Mouse (Mus musculus): ENCODE measurements around the gene Retreg3.
"Not testable (repeated sequence)": the region's sequence is repeated elsewhere in the genome, so short reads cannot be mapped to it uniquely, and the experiment has no call there.

The Retreg3 gene

DNA sequence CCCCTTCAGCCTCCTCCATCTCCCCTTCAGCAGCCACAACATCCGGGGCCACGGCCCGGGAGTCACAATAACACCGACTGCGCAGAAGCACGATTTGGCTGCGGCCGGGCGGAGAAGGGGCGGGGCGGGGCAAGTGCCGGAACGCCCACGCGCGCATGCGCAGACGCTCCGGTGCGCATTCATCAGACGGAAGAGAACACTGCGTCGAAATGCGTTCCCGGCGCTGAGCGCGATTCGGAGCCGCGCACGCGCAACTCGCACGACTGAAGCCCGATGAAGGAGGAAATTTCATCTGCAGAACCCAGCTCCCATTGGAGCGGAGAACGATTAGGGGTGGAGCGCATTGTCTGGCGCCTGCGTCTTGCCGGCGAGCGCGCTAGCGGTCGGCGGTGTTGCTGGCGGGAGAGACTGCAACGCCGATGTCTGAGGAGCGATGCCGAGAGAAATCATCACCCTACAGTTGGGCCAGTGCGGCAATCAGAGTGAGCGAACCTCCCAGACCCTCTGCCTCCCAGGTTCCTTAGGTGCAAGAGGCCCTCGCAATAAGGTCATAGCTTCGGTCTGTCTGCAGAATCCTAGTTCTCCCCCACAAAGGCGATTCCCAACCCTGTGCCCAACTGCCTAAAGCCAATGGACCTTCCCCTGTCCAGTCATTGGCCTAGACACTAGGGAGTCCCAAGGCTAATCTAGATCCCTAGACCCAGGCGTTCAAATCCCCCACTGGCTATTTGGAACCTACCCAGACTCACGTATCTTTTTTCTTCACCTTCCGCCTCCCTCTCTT, at the start of gene Retreg3, which contains the start of gene Tubg1:
TSS of gene Retreg3 (minus strand) at position 133 of the 784 bp plus-strand sequence.
TSS of gene Tubg1 (plus strand) at position 178 of the 784 bp plus-strand sequence.
- peak; percentile 98 for DNase-seq

DNA sequence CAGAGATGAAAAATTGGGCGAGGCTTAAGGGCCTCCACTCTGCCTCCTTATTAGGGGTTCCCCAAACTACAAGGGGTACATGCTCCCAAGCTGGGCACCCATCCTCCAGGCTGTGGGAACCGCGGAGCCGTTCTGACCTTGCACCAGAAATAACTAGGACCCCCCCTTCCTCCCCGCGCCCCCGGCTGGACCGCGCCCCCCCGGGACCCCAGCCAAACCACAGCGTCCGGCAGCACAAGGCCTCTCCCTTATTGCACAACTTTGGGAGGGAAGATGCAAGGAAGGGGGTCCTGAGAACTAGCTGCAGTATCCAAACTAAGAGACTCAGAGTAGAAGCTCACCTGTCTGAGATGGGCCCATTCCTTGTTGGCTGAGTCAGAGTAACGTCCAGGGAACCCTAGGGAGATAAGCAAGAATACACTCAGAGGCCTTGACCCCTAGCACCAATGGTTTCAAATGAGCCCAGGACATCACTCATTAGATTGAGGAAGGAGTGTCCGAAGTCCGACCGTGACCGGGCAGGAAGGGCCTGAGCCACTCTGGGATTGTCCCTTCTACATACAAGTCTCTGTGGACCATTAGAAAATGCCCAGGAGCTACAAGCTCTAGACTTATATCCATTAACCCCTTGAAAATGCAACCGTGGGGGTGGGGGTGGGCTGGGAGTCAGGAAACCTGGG, 48.7 kb upstream of the Retreg3 start:
- DNase-seq: no peak

DNA sequence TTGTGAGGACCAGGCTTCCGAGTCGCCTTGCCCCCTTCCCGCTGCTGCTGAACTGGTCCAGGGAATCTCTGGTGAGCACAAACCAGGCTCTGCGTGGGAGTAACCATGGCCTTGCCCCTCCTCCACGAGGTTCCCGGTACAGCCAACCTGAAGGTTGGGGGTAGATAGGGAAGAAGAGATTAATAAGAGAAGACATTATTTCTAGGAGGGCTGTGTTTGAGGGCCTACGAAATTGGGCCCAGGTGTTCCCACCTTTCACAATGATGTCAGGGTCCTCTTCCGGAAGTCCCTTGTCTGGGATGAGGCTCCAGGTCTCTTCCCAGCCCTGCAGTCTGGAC, 48.2 kb upstream of the Retreg3 start:
- no peak for DNase-seq

DNA sequence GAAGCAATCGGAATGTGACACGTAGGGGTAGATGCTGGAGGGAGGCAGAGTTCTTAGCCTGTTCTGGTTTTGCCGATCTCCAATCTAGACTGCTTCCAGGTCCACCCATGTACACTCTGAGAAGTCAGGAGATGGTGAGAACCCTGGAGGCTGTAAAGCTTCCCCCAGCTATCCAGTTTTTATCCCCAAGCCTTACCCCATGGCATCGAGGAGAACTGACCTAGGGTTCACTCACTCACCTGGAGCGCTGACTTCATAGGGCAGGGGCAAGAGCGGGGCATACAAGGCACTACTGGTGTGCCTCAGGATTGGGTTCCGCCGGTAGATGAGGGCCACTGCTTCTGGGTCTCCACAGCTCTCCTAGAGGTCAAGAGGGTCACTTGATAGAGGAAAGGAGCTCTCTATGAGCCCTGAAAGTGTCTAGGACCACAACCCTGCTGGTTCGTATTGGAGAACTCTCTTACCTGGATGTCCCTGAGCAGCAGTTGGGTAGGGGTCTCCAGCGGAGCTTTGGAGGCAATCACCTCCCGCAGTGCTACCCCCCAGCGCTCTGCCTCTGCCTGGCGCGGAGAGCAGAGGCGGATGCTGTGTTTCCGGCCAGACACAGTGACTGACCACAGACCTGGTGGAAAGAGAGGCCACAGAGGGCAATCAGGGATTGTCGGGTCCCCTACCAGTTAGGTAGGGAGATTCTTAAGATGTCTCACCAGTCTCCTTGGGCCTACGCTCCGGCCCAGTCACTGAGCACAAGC, 47.7 kb upstream of the Retreg3 start:
- DNase-seq: no peak

DNA sequence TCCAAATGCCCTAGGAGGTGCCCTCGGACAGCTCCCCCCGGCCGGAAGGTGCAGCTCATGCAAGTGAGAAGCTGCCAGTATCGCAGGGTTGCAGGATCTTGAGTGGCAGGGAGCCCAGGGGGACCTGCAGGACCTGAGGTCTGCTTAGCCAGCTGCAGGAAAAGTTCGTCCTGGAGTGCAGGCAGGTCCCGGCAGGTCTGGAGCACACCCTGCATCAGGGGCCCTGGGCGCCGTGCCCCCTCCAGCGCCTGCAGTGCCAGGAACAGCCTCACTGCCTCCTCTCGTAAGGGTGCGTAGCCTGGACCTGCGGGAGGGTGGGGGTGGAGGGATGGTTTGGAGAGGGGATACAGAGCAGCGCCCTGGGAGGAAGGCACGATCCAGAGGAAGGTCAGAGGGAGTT, 46.7 kb upstream of the Retreg3 start:
- no peak for DNase-seq

DNA sequence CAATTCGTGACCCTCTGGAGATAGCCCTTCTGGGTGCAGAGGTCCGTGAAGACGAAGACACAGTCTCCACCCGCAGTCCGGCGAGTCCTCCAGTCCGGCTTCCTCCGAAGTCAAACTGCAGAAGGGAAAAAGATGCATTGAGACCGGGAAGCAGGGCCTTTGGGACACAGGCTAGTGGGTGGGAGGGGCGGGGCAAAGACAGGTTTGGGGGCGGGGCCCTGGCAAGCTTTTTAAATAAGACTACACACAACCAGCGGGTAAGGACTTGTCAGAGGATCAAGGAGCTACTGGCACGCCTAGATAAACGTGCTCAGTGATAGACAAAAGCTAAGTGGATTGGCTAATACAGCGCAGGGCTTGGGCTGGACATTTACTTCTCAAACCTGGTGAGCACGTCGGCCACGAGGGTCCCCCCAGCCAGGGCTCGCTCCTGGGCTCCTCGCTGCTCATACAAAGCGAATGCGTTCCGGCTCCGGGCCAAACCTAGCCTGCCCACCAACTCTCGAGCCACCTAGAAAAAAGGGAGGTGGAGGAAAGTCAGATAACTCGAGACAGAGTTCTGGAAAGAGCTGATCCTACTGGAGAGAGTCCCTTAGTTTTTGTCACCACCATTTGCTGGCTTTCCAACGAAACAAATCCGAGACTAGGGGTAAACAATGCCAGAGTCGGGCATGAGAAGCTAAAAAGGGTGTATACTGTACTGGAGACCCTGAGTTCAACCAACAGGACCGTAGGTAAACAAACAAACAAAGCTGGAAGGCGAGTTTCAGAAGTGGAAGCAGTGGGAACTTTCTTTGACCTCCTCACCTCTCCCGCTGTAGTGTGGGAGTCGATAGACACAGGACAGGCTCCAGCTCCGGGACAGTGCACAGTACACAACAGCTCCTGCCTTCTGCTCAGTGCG, 45.2 kb upstream of the Retreg3 start:
- no peak for DNase-seq

DNA sequence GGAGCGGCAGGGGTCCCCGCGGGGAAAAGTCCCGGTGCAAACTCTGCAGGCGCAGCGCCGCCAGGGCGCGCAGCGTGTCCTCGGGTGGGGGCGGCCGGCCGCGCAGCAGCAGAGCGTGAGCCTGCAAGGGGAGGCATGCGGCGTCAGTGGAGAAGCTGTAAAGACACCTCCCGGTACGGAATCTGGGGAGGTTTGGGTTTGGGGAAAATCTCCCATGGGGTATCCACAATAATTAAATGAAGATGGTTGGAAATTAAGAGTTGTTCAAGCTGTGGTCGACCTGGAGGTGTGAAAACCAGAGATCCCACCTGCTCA, 44.6 kb upstream of the Retreg3 start:
- no peak for DNase-seq

DNA sequence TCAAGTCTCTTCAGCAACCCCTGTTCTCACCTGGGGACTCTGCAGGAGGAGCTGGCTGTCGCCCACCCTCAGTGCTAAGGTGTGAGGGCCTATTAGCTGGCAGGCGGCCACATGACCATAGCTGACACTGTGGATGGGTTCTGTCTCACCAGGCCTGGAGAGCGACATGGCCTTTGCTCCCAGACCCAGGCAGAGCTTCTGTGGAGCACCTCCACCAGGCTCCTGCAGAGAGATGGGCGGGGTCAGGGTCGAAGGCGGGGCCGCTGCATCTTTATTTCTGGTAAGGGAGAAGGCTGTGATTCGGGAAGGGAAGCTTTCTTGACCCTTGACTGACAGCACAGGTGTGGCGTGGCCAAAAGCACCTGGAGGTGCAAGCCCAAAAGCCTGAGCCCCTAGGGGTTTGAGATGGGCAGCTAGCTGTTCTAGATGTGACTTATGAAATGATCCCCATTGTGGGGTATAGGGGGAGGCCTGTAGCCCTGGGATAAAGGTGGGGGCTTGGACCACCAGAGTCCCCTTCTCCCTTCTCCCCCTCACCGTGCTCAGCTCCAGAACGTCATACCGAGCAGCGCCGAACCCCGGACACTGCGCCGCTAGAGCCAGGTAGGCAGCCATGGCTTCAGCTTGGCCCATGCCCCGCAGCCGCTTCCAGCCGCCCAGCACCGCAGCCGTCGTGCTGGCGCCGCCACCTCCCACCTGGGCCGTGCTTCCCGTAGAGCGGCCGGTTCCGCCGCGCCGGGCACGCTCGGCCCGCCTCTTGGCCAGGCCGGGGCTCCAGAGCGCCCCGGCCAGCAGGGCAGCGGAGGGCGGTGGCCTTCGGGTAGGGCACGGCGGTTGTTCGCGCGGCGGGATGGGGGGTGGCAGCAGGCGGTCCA, 44.0 kb upstream of the Retreg3 start:
- peak; percentile 63 for DNase-seq

DNA sequence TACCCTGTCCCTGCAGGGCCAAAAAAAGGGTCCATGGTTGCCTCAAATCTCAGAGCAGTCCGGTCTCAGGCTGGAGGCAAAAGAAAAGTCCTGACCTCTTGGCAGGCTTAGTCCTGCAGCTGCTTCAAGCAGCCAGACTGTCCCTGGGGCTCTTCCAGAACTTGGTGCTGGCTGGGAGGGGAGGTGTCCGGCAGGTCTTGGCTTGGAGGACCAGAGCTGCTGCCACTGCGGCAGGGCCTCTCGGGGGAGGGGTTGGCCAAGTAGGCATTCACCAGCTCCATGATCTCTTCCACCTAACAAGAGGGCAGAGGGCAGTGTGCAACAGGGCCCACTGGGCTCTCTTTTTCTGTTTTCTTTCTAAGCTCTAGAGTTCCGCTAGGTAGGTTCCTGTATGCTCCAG, 43.1 kb upstream of the Retreg3 start:
- DNase-seq: peak; percentile 78

DNA sequence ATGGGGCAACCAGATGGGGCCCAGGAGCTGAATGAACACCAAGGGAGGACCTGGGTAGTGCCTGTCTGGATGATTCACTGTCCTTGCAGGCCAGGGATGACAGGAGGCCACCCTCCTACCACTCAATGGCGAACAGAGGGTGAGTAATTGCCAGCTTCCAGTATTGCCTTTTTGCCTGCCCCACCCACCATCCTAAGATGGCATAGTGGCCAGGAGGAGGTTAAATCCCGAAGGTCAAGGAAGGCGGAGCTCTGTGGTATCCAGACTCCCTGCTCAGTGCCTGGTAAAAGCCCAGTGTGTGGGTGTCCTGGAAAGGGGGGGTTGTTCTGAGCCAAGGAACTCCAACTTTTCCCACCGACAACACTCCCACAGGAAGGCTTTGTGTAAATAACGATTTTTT, 42.6 kb upstream of the Retreg3 start:
- DNase-seq: no peak

DNA sequence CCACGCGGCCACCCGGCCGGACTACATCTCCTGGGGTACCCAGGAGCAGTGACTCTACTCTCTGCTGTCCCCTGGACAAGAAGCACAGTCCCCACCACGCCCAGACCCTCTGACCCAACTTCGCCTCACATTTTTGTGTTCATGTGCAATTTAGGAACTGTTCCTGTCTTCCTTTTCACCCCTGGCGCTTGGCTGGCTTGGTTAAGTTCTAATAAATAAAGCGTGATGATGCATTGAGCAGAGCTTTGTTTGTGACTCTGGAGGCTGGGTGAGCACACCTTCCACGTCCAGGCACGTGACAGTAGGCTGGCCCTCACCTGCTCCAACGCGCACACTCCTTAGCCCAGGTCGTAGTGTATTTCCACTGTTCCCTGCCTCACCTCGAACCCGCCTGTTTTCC, 41.9 kb upstream of the Retreg3 start:
- DNase-seq: no peak

DNA sequence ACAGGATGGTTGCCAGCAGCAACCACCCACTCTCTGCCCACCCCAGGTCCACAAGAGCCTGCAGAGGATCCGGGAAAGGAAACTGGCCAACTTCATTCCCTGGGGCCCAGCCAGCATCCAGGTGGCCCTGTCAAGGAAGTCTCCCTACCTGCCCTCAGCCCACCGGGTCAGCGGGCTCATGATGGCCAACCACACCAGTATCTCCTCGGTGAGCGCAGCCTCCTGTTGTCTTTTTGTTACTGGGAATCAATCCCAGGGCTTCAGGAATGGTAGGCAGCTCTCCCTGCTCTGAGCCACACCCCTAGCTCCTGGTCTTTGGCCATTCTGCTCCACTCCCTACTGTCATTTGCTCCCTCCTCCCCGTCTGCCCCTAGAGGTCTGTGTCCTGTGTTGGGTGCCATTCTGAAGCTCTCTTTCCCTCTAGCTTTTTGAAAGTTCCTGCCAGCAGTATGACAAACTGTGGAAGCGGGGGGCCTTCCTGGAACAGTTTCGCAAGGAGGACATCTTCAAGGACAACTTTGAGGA, 41.4 kb upstream of the Retreg3 start:
- not testable (repeated sequence) for DNase-seq

DNA sequence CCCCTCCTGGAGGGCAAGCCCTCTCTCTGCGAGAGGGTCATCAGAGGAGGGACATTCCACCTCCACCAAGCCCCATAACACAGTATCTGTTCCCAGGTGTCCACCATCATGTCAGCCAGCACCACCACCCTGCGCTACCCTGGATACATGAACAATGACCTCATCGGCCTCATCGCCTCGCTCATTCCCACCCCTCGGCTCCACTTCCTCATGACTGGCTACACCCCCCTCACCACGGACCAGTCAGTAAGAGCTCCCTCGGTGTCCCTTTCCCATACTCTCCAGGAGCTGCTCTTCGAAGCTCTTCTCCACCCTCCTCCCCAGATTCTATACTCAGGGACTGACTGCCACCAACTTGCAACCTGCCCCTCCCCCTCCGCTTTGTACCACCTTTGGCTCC, 40.5 kb upstream of the Retreg3 start:
- not testable (repeated sequence) for DNase-seq

DNA sequence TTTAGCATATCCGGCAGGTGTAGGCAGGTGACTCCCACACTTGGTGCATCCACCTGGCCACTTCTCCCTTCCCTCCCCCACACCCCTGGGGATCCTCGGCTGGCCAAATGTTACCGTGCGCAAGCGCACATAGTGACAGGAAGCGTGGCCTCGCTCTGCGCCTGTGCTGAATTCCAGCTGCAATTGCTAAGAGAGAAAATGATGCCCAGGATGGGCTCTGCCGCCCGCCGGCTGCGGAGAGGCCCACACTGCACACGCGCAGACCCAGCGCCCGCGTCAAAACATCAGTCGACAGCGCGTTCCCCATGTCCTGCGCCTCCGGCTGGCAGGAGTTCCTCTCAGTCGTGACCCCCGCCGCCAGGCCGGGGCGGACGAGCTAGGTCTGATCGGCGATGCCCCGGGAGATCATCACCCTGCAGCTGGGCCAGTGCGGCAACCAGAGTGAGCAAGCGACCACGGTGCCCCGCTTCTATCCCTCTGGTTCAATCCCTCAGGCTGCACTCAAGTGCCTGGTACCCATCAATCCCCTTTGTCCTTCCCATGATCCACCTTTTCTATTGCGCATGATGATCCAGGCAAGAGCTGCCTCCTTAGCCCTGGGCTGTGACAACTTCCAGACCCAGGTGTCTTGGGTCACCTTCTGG, 36.2 kb upstream of the Retreg3 start, which contains the start of gene Tubg2:
TSS of gene Tubg2 (plus strand) at position 180 of the 644 bp plus-strand sequence.
- DNase-seq: no peak

DNA sequence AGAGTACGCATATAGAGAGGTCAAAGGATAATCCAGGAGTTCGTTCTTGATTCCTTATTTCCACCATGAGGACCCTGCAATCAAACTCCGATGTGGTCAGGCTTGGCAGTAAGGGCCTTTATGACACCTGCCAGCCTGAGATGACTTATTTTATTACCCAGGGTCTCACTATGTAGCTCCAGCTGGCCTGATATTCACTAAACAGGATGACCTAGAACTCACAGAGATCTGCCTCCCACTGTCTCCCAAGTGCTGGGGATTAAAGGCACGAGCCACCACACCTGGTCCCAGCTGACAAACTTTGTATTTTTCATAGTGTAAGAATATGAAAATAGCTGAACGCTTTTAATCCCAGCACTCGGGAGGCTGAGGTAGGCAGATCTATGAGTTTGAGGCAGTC, 35.5 kb upstream of the Retreg3 start:
- DNase-seq: no peak

DNA sequence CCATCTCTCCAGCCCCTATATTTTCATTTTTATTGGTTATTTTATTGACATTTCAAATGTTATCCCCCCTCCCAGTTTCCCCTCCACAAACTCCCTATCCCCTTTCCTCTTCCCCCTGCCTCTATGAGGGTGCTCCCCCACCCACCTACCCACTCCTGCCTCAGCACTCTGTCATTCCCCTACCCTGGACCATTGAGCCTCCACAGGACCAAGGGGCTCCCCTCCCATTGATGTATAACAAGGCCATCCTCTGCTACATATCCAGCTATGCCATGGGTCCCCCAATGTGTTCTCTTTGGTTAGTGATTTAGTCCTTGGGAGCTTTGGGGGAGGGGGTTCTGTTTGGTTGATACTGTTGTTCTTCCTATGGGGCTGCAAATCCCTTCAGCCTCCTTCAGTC, 35.0 kb upstream of the Retreg3 start:
- DNase-seq: no peak

DNA sequence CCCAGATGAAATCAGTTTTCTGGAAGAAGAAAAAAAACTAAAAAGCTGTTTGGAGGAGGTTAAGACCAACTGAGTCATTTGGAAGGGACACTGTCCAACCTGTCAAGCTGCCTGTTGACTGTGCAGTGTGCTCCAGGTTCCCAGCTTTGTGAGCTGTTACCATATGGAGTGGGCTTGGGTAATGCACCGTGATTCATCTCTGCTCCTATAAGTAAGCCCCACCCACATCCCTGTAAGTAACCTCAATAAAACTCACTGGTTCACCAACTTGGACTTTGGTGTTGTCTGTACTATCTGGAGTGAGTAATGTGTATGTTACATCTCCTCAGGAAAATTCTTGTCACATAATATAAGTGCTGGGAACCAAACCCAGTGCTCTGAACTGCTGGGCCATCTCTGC, 33.1 kb upstream of the Retreg3 start:
- no peak for DNase-seq

DNA sequence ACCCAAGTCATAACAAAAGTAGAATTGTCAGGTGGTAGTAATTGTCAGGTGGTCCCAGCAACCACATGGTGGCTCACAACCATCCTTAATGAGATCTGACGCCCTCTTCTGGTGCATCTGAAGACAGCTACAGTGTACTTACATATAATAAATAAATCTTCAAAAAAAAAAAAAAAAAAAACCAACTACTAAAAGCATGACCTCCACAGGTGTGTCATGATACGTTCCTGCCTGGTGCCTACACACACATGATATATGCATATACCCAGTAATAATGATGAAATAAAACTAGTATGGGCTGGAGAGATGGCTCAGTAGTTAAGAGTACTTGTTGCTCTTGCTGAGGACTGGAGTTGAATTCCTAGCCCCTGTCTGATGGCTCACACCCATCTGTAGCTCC, 31.4 kb upstream of the Retreg3 start:
- DNase-seq: no peak

DNA sequence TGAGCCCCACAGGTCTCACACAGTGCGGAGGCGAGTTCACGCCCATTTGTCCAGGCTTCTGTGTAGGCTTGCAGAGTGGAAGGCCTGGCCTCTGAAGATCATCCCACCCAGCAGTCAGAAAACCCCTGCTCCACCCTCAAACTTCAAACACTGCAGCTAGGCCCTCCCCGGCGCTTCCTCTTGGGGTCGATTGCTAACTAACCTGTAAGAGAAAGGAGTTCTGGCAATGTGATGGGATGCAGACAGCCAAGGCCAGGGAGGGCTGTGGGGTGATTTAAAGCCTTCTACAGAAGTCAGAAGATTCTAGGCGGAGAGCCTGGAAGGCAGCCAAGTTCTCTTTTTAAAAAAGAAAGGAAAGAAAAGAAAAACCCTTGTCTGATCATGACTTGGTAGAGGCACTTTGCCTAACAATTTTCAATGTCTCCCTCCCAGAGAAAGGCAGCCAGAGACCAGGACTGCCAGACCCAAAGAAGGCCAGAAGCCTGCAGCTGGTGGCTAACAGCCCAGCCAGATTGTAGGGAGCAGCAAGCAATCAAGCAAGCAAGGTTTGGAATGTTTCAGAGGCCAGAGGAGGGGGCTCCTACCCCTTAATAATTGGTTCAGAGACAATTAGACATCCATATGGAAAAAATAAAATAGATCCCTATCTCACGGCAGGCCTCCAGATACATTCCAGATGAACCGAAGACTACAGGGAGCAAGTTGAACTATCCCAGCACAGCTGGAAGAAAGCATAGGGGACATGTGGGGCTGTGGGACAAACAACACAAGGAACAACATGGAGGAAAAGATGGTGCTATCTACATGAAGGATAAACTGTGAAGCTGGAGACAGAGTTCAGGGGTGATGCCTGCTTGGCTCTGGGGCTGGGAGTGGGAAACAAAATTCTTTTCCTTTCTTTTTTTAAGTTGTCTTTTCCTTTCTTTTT, 29.7 kb upstream of the Retreg3 start:
- no peak for DNase-seq

DNA sequence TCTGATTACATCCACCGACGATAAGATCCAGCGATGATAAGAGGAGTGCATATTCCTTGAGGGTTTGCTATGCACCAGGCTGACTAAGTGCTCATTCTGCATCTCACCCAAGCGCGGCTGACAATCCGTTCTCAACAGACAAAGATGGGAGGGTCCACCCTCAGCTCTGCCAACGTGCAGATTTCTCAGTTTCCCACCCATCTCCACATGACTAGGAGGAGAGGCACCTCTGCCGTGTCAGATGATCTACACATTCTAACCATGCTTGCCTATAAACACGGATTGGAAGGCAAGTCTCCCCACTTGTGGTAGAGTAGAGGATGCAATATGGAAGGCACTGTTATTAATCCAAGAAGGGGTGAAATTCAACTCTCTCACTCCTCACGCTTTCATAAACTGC, 29.1 kb upstream of the Retreg3 start:
- no peak for DNase-seq

Measured in kidney, adult 11 months (tissue).